Mouse (Mus musculus) hindbrain, embryonic 12.5 days (tissue): Measurements from ENCODE around the gene Mcam. TPM values are rescaled to one million over a fixed set of nuclear protein-coding genes. Genes with fewer than 3 reads are reported as not detected.

Experiments used
- ATAC-seq: fragments of 200-750 bp; cut with Nextera tagmentation; 2 replicates; pipeline ENCODE4 v1.8.0; 2017; ENCODE audit warnings: moderate TSS enrichment; ENCODE audit not compliant: low FRiP score
- H3K27ac ChIP-seq: fragments of 300-500 bp; sonication (generic); 2 replicates; pipeline ENCODE4 v1.5.1; 2016; ENCODE audit warnings: mild to moderate bottlenecking
- H3K27me3 ChIP-seq: fragments of 300-500 bp; sonication (generic); 2 replicates; pipeline ENCODE4 v1.6.1; 2016; ENCODE audit warnings: mild to moderate bottlenecking
- H3K36me3 ChIP-seq: fragments of 300-500 bp; sonication (generic); 2 replicates; pipeline ENCODE4 v1.6.1; 2016; ENCODE audit warnings: mild to moderate bottlenecking
- H3K4me1 ChIP-seq: fragments of 300-500 bp; sonication (generic); 2 replicates; pipeline ENCODE4 v1.6.1; 2016
- H3K4me2 ChIP-seq: fragments of 300-500 bp; sonication (generic); replicated peaks from 2 replicates; pipeline ENCODE4 v1.6.1; 2016; ENCODE audit warnings: mild to moderate bottlenecking
- H3K4me3 ChIP-seq: fragments of 300-500 bp; sonication (generic); 2 replicates; pipeline ENCODE4 v1.5.1; 2016; ENCODE audit warnings: mild to moderate bottlenecking
- H3K9ac ChIP-seq: fragments of 300-500 bp; sonication (generic); 2 replicates; pipeline ENCODE4 v1.6.1; 2016; ENCODE audit warnings: mild to moderate bottlenecking, moderate library complexity
- H3K9me3 ChIP-seq: fragments of 300-500 bp; sonication (generic); replicated peaks from 2 replicates; pipeline ENCODE4 v1.6.1; 2016; ENCODE audit warnings: mild to moderate bottlenecking
- WGBS: fragments of 180-500 bp; shearing (Covaris S2); methylation state at CpG from one replicate; pipeline ENCODE4 v1.1.7; 2016; 5-methylcytosine and 5-hydroxymethylcytosine counted together
- polyA plus RNA-seq: library from polyadenylated mRNA; unstranded; fragments of >200 nt; fragmentation: Nextera tagmentation; extraction: Ambion mirVana; gene quantifications from 2 replicates; pipeline ENCODE4 v1.2.1, GENCODE M21; 2016

The Mcam gene
- 14.5 and 15.4 TPM in 2 replicates for polyA plus RNA-seq

DNA sequence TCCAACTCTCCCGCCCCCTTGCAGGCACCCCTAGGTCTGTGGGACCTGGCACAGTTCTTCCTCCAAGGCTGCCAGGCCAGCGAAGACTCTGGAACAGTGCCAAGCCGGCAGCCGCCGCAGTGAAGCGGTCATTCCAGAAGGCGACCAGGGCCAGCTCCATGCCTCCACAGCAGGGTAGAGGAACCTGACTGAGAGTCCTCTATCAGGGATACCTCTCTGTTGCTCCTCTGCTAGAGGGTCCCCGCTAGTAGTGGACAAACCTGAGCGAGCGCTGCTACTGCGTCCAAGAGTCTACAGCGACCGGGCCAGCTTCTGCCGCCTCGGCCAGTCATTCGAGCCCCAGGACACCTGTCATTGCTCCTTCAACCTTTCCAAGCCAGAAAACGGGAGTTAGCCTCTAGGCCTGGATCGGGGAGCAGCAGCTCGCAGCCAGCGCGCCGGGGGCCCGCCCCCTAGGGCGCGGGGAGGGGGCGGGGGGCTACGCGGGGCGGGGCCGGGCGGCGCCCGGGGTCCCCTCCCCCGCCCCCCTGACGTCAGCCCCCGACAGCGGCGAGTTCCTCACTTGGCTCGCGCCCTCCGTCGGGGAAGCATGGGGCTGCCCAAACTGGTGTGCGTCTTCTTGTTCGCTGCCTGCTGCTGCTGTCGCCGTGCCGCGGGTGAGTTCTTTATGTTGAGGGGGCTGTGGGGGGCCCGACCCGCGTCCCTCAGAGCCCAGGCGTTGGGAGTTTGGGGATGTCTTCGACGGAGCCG, at the start of gene Mcam:
Gene Mcam (plus strand): TSS at position 369 of the 750 bp plus-strand sequence.
- H3K27me3 ChIP-seq: peaks cover 61% of the 10 kb centered on the region
- peak within 1 kb of the TSS; percentile 42 for H3K4me3 ChIP-seq
- H3K9me3 ChIP-seq: no peaks in the 10 kb centered on the region
- no peaks in the 10 kb centered on the region for H3K36me3 ChIP-seq
- H3K4me2 ChIP-seq: peak within 1 kb of the TSS; percentile 76
- H3K27ac ChIP-seq: no peak within 1 kb of the TSS
- ATAC-seq: peak; percentile 47; the same call in 1 of the 2 replicates
- WGBS: 2% methylated on average over 52 of the region's 55 CpGs
- H3K4me1 ChIP-seq: peaks cover 42% of the 10 kb centered on the region
- peak within 1 kb of the TSS; percentile 62 for H3K9ac ChIP-seq

DNA sequence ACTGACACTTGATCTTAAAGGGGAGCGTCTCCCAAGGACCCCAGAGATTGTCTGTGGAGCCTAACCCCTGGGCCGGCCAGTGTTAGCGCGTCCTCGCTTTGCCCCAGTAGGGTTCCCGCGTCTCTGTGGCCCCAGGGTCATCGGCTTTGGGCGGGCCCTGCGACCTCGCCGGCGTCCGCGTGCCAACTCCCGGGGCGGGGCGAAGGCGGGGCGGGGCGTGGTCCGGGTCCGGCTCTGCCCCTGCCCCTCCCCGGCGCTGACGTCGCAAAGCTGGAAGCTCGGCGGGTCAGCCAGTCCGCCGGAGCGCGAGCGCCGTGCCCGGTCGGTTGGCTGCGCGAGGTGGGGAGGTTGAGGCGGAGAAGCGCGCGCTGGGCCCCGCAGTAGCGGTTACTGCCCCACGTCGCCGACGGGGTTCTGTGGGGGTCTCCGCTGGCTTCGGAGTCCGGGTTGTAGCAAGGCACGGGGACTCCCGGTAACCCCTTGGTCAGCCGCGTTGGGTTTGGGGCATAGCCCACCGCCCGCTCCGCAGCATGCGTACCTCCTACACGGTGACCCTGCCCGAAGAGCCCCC, 49.5 kb upstream of the Mcam start:
- Histone ChIP-seq H3K27ac (no peak overlapping the region), H3K36me3 (no peaks in the 10 kb centered on the region), H3K4me1 (peaks cover 41% of the 10 kb centered on the region), H3K27me3 (peaks cover 55% of the 10 kb centered on the region), H3K4me3 (peak overlapping the region; percentile 58), H3K9me3 (no peaks in the 10 kb centered on the region), H3K9ac (peak overlapping the region; percentile 72), H3K4me2 (peak overlapping the region; percentile 96)
- ATAC-seq: peak; percentile 64
- under 1% methylated on average over 60 of the region's 62 CpGs for WGBS

DNA sequence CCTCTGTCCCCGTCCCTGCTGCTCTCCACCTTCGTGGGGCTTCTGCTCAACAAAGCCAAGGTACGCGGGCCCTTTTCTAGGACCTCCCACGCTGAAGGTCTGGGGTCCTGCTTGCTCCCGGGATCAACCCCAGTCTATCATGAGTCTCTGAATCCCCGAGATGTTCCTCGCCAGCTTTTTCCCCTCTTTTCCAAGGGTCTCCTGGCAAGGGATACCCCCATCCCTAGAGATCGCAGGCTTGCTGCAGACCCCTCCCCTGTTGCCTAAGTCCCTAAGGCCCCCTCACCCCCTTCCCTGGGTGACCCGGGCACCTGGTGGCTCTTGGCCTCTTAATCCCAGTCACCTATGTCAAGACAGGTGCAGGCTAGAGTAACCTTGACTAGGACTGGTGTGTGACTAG, 49.0 kb upstream of the Mcam start:
- Histone ChIP-seq H3K27me3 (peaks cover 55% of the 10 kb centered on the region), H3K4me1 (peaks cover 41% of the 10 kb centered on the region), H3K9ac (peak overlapping the region; percentile 72), H3K27ac (no peak overlapping the region), H3K4me2 (peak overlapping the region; percentile 96), H3K9me3 (no peaks in the 10 kb centered on the region), H3K4me3 (peak overlapping the region; percentile 58), H3K36me3 (no peaks in the 10 kb centered on the region)
- WGBS: 2% methylated on average over 10 of the region's 10 CpGs
- no peak; the same call in 1 of the 2 replicates for ATAC-seq

DNA sequence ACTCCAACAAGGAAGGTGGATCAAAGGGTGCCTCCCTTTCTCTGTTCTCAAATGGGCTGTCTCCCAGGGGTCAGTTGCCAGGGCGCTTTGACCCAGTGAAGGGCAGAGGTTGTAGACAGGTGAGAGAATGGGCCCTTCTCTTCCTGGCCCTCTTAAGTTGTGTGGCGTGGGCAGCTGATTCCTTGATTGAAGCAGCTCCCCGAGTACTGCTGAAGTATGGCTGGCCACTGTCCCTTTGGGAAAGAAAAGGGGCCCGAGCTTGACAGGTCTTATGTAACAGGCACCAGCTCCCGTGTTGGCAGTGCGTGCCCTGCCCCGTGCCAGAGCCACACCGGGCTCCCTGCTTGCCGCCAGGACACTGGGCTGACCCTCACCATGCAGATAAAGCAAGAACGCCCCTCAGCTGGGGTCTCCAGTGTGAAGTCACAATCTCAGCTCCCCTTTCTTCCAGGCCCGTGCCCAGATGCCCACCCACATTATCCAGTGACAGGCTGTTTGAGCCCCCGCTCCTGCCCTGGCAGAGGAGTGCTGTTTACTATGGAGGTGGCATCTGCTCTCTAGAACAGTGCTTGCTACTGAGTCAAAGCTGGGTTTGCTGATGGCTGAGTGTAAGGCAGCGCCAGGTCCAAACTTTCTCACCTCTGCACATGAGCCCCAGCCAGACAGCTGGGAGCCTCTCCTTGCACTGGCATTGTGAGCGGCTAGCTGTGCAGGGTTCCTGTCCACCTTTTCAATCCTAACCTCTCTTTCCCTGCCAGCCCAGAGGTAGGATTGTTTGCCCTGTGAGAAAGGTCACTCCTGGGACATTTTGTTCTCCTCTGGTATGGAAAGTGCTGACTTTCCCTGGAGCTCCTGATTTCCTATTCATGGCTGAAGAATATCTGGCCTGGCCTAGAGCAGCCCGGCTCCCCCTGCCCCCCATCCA, 48.3 kb upstream of the Mcam start:
- Histone ChIP-seq H3K27me3 (peaks cover 54% of the 10 kb centered on the region), H3K4me1 (peaks cover 41% of the 10 kb centered on the region), H3K4me2 (peak overlapping the region; percentile 96), H3K9me3 (no peaks in the 10 kb centered on the region), H3K9ac (no peak overlapping the region), H3K27ac (no peak overlapping the region), H3K36me3 (no peaks in the 10 kb centered on the region), H3K4me3 (peak overlapping the region; percentile 58; the same call in 1 of the 2 replicates)
- no peak for ATAC-seq
- WGBS: 68% methylated on average over 15 of the region's 15 CpGs

DNA sequence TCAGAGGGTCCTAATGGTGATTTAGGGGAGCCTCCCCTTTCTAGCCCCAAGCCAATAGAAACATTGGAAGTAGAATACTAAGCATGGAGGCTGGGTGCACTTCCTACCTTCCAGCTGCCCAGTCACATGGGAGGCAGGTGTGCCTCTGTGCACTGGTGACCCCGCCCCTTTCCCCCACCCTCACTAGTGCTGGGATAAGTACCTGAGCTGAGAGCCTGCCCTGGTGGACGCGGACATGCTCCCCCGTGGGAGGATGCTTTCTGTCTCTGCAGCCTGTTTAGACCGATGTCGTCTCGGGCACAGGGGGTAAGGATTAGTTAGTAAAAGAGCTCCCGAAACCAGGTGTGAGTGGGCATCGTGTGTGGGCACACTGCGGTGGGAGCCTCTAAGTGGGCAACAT, 47.3 kb upstream of the Mcam start:
- Histone ChIP-seq H3K4me1 (peaks cover 41% of the 10 kb centered on the region), H3K4me3 (no peak overlapping the region), H3K36me3 (no peaks in the 10 kb centered on the region), H3K4me2 (no peak overlapping the region), H3K27me3 (peaks cover 51% of the 10 kb centered on the region), H3K27ac (no peak overlapping the region), H3K9ac (no peak overlapping the region), H3K9me3 (no peaks in the 10 kb centered on the region)
- WGBS: 47% methylated on average over 10 of the region's 10 CpGs
- ATAC-seq: no peak

DNA sequence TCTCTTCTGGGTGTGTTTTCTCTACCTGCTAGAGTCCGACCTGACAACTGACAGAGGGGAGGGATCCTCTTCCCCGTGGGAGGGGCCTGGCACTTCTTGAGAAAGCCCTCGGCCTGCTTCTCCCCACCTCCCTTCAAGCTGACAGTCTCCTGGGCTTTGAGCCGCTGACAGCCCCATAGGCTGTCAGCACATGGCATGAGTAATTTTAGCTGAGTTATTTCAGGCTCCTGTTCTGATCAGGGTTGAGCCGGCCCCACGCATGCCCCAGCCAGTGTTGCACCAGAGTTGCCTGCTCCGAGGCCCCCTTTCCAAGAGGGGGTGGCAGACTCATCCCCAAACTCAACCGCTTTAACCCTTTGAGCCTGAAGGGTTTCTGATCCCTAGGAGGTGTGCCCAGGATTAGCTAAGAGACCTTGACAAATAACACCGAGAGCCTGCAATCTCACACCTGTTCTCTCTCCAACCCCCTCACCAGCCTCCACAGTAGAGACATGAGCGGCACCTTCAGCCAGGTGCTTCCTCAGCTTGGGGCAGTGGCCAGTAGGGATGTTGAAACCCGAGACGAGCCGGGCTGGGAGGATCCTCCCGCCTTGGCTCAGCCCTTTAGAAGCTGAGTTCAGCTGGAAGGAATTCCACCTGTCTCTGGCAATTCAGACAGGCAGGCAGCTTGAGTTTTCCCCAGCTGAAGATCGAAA, 46.4 kb upstream of the Mcam start:
- H3K27me3 ChIP-seq: peaks cover 44% of the 10 kb centered on the region
- no peak for ATAC-seq
- 9% methylated on average over 15 of the region's 15 CpGs for WGBS
- H3K9me3 ChIP-seq: no peaks in the 10 kb centered on the region
- no peak overlapping the region for H3K4me3 ChIP-seq
- no peak overlapping the region for H3K27ac ChIP-seq
- H3K4me2 ChIP-seq: no peak overlapping the region
- H3K36me3 ChIP-seq: no peaks in the 10 kb centered on the region
- peaks cover 41% of the 10 kb centered on the region for H3K4me1 ChIP-seq
- H3K9ac ChIP-seq: no peak overlapping the region

DNA sequence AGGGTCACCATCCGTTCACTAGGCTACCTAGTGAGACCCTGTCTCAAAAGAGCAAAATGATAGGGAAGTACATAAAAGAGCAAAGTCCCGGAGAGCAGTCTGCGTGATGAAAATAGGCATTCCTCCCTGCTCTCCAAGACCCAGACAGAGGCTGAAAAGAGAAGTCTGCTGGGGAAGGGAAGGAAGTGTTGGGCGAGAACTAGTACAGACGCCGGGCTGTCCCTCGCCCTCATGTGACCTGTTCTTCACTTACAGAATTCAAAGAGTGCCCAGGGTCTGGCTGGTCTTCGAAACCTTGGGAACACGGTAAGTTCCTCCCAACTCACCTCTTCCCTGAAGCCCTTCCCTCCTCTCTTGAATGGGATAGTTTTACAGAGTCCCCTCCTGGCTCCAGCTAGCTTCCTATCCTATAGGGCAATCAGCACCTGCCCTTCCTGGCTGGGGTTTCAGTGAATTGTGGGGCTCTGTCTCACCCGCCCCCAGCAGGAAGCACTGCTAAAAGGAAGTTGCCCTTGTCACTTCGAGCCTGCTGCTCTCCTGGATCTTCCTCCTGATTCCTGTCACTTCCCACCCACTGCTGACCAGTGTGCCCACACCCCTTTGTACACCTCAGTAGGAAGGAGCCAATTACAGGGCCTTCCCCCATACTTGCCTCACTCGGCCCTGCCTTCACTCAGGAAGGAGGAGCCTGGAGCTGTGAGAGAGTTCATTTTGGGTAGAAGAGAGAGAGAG, 45.2 kb upstream of the Mcam start:
- no peak overlapping the region for H3K9ac ChIP-seq
- no peaks in the 10 kb centered on the region for H3K9me3 ChIP-seq
- 65% methylated on average over 12 of the region's 12 CpGs for WGBS
- peaks cover 37% of the 10 kb centered on the region for H3K4me1 ChIP-seq
- H3K27me3 ChIP-seq: peaks cover 32% of the 10 kb centered on the region
- H3K4me3 ChIP-seq: no peak overlapping the region
- H3K27ac ChIP-seq: no peak overlapping the region
- no peaks in the 10 kb centered on the region for H3K36me3 ChIP-seq
- H3K4me2 ChIP-seq: no peak overlapping the region
- no peak for ATAC-seq

DNA sequence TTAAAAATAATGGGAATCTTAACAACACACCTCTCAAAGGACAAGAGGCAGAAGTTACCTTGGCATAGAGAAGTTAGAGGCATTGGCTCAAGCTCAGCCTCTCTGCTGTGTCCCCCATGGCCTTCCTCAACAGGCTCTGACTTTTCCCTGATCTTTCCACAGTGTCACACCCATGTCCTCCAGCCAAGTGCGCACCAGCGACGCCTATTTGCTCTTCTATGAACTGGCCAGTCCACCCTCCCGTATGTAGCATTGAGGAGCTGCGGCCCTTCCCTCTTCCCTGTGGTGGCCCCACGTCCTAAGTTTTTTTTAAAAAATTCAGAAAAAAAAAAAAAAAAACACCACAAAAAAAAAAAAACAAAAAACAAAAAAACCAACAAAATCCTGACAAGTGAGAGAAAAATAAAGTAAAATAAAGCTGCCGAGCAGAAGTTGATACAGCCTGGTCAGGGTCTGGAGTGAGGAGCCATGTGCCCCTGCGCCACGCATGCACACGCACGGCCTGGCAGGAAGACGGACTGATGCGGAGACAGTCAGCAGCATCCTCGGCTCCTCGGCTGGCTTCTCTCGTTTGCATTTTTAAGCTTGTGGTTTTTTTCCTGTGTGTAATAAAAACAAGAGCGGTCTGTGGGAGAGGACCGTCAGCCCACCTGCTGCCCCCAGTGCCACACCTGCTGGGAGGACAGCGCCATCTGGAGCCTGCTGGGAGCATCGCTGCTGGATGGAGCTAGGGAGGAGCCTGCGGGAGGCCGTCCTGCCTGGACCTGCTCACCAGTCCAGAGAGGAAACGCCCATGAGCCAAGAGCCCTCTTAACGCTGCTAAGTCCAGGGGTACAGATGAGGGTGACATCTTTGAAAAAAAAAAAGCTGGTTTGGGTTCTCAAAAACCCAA, 40.4 kb upstream of the Mcam start:
- ATAC-seq: peak; percentile 59
- no peak overlapping the region for H3K27ac ChIP-seq
- no peak overlapping the region for H3K4me3 ChIP-seq
- H3K36me3 ChIP-seq: no peaks in the 10 kb centered on the region
- H3K4me2 ChIP-seq: peak overlapping the region; percentile 36
- H3K27me3 ChIP-seq: no peaks in the 10 kb centered on the region
- peaks cover 14% of the 10 kb centered on the region for H3K4me1 ChIP-seq
- H3K9me3 ChIP-seq: no peaks in the 10 kb centered on the region
- 30% methylated on average over 24 of the region's 24 CpGs for WGBS
- 0 out of 2 replicates have a peak overlapping the region, but pooled peaks have one; percentile 33 for H3K9ac ChIP-seq

DNA sequence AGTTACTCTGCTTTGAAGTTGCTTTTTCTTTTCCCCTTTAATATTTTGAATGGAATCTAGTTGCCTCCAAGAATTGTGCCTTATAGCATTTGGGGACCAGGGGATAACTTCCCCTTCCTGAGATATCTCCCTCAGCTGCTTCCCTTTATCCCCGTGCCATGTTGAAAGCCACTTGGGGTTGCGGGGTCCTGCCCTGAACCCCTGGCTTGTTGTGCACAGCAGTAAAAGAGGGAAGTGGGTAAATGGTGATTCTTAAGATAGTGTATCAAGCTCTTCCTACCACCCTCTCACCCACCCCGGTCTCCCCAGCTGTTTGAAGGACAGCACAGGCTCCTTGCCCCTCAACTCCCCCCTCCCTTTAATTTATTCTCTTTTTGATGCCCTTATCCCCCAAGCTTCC, 39.5 kb upstream of the Mcam start:
- Histone ChIP-seq H3K9ac (no peak overlapping the region), H3K27ac (no peak overlapping the region), H3K36me3 (no peaks in the 10 kb centered on the region), H3K4me2 (no peak overlapping the region), H3K4me1 (peaks cover 14% of the 10 kb centered on the region), H3K9me3 (no peaks in the 10 kb centered on the region), H3K27me3 (no peaks in the 10 kb centered on the region), H3K4me3 (no peak overlapping the region)
- no peak for ATAC-seq
- WGBS: 83% methylated on average over 3 of the region's 3 CpGs

DNA sequence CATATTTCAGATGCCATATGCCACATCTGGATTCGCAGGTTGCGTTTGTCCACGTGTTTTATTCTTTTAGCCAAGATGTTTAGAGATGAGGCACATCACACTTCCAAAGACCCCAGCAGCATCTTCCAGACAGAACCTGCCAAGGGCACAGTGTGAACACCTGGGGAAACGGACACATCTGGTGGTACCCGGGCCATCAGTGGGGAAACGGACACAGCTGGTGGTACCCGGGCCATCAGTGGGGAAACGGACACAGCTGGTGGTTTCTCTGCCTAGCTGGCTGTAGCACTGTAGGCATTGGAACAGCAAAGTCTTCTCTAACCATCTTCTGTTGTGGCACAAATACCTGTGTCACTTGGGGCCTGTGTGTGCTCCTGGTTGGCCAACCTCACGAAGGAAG, 38.5 kb upstream of the Mcam start:
- Histone ChIP-seq H3K27me3 (no peaks in the 10 kb centered on the region), H3K4me3 (no peak overlapping the region), H3K4me1 (peaks cover 14% of the 10 kb centered on the region), H3K9ac (no peak overlapping the region), H3K36me3 (no peaks in the 10 kb centered on the region), H3K27ac (no peak overlapping the region), H3K4me2 (no peak overlapping the region), H3K9me3 (no peaks in the 10 kb centered on the region)
- WGBS: 89% methylated on average over 9 of the region's 9 CpGs
- ATAC-seq: no peak
